Mouse (Mus musculus) cerebellum, adult (tissue): ENCODE measurements around the gene Tsr1.
A peak's percentile ranks its signal among the peaks of the same experiment; 100 is the strongest.

Experiments used
- ATAC-seq: cut with Nextera tagmentation; 2 replicates; pipeline ENCODE4 v1.9.2; 2017; ENCODE audit warnings: mild to moderate bottlenecking, moderate library complexity, mixed read lengths; ENCODE audit not compliant: insufficient number of reproducible peaks, low FRiP score, low TSS enrichment

The Tsr1 gene

GRCm38 (mm10) chr11:74895980-74896900 lies 1.6 kb upstream of the Tsr1 start:
- ATAC-seq, result peak; percentile 38; the same call in 1 of the 2 replicates

- ATAC-seq, result 0 out of 2 replicates have a peak, but pooled peaks have one; percentile 22
These were observed 782 bp upstream of the Tsr1 start, which contains the start of gene Sgsm2 for GRCm38 (mm10) chr11:74896901-74897677. Sgsm2 (minus strand) TSS chr11:74897060.

- no peak for ATAC-seq
These were observed 601 bp downstream of the Tsr1 start for GRCm38 (mm10) chr11:74898517-74898827.

GRCm38 (mm10) chr11:74901555-74901954 lies 3.7 kb downstream of the Tsr1 start:
- ATAC-seq, result no peak

GRCm38 (mm10) chr11:74902416-74902815 lies 4.5 kb downstream of the Tsr1 start:
- ATAC-seq, result no peak

GRCm38 (mm10) chr11:74907850-74908249 lies 10.0 kb downstream of the Tsr1 start:
- ATAC-seq, result no peak

GRCm38 (mm10) chr11:74908618-74909399 lies 10.9 kb downstream of the Tsr1 start:
- ATAC-seq, result no peak

GRCm38 (mm10) chr11:74909978-74910377 lies 12.1 kb downstream of the Tsr1 start:
- no peak for ATAC-seq

- no peak for ATAC-seq
These were observed 14.6 kb downstream of the Tsr1 start for GRCm38 (mm10) chr11:74912492-74912891.

GRCm38 (mm10) chr11:74919249-74919648 lies 21.4 kb downstream of the Tsr1 start:
- ATAC-seq, result no peak

GRCm38 (mm10) chr11:74924149-74924548 lies 26.3 kb downstream of the Tsr1 start:
- ATAC-seq, result no peak

GRCm38 (mm10) chr11:74925577-74926387 lies 27.9 kb downstream of the Tsr1 start, which contains the start of the genes Smg6 and Srr:
Smg6 (plus strand) TSS chr11:74925823.
Srr (minus strand) TSS chr11:74925948.
- ATAC-seq, result peak; percentile 94

- no peak for ATAC-seq
These were observed 28.6 kb downstream of the Tsr1 start for GRCm38 (mm10) chr11:74926388-74927005.

GRCm38 (mm10) chr11:74927236-74927725 lies 29.4 kb downstream of the Tsr1 start:
- ATAC-seq, result no peak

- no peak for ATAC-seq
These were observed 31.2 kb downstream of the Tsr1 start for GRCm38 (mm10) chr11:74929111-74929510.

- ATAC-seq, result no peak
These were observed 32.5 kb downstream of the Tsr1 start for GRCm38 (mm10) chr11:74930391-74930790.

- no peak; the same call in 1 of the 2 replicates for ATAC-seq
These were observed 48.5 kb downstream of the Tsr1 start for GRCm38 (mm10) chr11:74946348-74946747.

- ATAC-seq, result no peak
These were observed 57.0 kb downstream of the Tsr1 start for GRCm38 (mm10) chr11:74954901-74955300.

- ATAC-seq, result no peak
These were observed 58.1 kb downstream of the Tsr1 start for GRCm38 (mm10) chr11:74956006-74956405.
